Mouse (Mus musculus) kidney, adult 9 months (tissue): Measurements from ENCODE around the gene Trpv4.

Experiments
- DNase-seq: peaks from one replicate; pipeline ENCODE4 v3.0.0; 2022

Gene Trpv4

GRCm38 (mm10) chr5:114617809-114618208, 40.4 kb downstream of the Trpv4 start:
- DNase-seq = no peak

- no peak for DNase-seq
These were observed 41.7 kb downstream of the Trpv4 start for GRCm38 (mm10) chr5:114616336-114617061.

- no peak for DNase-seq
These were observed 43.4 kb downstream of the Trpv4 start for GRCm38 (mm10) chr5:114614863-114615262.

GRCm38 (mm10) chr5:114611968-114612608, 46.1 kb downstream of the Trpv4 start:
- no peak for DNase-seq

- no peak for DNase-seq
These were observed 47.0 kb downstream of the Trpv4 start for GRCm38 (mm10) chr5:114611256-114611655.

DNA sequence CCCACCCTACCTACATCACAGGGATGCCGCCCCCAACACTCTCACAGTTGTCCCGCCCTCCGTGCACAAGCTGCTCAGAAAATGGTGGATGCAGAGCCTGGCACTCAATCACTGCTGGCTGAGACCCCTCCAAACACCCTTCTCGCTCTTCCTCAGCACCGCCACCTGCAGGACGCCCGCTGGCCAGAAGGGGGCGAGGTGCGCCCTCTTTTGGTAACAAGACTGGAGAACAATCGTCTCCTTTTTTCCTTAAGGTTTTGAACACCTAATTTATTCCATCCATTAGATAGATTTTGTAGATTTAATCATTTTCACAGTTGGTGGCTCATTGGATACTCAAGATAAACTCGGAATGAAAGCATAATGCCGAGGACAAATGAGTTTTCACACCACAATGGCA, 49.7 kb downstream of the Trpv4 start:
- DNase-seq = peak; percentile 76

GRCm38 (mm10) chr5:114607651-114608050, 50.6 kb downstream of the Trpv4 start:
- peak; percentile 78 for DNase-seq

DNA sequence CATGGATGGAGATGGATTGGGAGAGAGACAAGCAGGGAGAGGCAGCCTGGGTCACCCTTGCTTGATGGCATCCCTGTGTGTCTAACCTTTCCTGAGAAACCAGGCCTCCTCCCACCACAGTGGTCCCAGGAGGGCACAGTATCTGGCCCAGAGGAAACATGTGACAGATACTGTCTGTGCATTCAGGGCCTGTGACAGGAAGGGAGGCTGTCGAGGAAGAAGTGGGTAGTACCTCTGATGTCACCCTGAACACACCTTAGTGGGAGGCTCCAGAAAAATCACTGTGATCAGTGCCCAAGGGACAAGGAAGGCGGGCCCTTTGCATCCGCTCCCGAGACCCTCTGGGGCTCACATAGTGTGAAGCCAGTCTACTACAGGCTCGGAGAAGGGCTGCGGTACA, 52.2 kb downstream of the Trpv4 start:
- no peak for DNase-seq

DNA sequence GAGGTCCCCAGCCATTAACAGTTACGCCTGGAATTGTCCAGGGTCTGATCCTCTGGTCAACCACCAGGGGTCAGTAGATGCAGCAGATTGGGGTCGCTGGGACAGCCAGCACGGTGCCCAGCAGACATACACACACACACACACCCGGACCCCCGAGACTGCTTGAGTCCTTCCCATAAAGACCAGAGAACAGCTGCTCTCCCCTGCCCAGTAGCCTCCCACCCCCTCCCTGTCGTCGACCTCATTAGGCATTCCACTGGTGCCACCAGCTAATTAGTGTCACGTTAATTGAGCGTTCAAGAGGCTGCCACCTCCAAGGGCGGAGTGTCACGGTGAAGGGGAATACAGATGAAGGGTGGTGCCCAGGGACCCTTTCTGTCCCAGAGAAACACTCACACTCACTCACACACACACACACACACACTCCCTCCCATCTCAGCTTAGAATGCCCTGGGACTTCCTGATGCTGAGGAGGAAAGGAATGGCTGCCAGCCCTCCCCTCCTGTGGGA, 53.4 kb downstream of the Trpv4 start:
- DNase-seq = no peak

DNA sequence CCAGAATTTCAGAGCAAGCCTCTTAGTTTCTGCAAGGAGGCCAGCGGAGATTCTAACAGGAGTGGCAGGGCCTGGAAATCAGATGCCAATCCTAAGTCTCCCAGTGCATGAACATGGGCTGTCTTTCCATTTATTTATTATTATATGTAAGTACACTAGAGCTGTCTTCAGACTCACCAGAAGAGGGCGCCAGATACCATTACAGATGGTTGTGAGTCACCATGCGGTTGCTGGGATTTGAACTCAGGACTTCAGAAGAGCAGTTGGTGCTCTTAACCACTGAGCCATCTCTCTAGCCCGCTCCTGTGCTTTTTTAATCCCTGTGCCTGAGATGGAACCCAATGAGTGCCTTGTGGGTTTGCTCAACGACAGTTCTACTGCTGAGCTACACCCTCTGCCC, 54.2 kb downstream of the Trpv4 start:
- no peak for DNase-seq

GRCm38 (mm10) chr5:114602012-114602411, 56.2 kb downstream of the Trpv4 start:
- DNase-seq = no peak

- DNase-seq = no peak
These were observed 60.6 kb downstream of the Trpv4 start for GRCm38 (mm10) chr5:114597652-114598051.

DNA sequence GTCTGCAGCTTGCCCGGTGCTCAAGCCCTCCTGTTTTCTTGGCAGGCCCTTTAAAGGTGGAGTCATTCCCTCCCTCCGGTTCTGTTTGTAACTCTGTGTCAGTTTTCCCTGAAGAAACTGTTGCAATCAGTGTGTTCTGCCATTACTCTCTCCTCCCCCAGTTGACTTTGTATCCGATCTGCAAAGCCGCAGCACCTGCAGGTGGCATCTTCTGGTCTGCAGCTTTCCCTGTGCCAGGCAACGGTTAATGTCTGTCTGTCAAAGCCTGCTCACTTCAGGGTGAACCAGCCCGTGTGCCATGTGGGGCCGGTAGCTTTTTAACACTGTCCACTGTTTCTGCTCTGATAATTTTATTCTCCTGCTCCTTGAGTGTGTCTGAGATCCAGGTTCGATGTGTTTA, 61.0 kb downstream of the Trpv4 start:
- DNase-seq = no peak

DNA sequence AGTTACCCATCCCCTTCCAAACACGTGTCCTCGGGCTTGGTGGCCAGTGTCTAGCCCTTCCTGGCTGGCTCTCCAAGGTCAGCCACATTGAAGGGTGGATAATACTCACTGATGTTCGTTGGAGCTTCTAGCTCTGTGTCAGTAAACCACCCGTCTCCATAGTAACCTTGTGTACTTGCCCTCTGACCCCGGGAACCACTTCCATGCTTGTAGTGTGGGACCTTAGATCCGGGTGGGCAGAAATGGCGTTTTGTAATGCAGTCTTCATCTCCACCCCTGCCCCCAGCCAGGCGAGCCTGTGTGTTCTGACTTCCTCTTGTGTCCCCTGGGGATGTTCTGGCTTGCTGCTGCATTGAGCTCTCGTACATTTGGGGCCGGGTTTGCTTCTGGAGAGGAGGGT, 61.6 kb downstream of the Trpv4 start:
- DNase-seq = peak; percentile 46

DNA sequence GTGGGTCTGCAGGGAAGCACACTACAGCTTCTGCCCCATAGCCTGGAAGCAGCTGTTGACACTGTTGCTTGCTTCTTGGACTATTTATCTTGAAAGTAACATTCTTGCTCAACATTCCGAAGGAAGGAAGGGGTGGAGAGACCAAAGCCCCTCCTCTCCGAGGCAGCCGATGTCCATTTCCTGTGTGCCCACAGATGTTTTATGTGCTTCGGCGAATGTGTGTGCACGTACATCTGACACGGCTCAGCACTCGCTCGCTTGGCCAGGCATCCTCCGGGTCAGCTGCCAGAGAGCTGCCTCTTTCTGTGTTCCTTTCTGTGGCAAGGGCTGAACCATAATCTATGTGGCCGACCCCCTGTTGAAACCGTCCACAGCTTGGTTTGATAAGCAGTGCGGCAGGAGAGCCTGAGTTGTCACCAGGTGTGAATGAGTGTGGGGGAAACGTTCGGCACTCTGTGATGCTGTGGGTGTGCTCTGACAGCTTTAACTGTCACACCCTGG, 63.4 kb downstream of the Trpv4 start:
- DNase-seq = peak; percentile 64

- peak; percentile 48 for DNase-seq
These were observed 64.3 kb downstream of the Trpv4 start for GRCm38 (mm10) chr5:114593949-114594348.

GRCm38 (mm10) chr5:114593161-114593821, 64.9 kb downstream of the Trpv4 start:
- DNase-seq = no peak

- no peak for DNase-seq
These were observed 65.6 kb downstream of the Trpv4 start for GRCm38 (mm10) chr5:114592463-114593160.

DNA sequence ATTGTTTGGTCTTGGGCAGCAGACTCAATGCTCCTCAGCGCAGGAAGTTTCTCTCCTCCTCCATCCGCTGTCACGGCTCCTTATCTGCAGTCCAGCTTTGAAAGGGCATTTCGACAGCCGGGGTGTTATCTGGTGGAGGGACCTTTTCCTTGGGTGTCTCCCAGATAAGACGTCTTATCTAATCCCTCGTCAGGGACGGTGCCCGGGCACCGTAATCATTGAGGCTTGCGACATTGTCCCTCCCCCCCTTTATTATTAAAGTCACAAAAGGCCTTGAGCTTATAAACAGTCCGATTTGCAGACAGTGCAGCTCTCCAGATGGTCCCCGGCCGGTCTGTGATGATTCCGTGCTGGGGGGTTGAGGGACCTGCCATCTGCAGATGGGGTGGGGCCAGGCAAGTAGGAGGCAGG, 67.1 kb downstream of the Trpv4 start:
- no peak for DNase-seq

DNA sequence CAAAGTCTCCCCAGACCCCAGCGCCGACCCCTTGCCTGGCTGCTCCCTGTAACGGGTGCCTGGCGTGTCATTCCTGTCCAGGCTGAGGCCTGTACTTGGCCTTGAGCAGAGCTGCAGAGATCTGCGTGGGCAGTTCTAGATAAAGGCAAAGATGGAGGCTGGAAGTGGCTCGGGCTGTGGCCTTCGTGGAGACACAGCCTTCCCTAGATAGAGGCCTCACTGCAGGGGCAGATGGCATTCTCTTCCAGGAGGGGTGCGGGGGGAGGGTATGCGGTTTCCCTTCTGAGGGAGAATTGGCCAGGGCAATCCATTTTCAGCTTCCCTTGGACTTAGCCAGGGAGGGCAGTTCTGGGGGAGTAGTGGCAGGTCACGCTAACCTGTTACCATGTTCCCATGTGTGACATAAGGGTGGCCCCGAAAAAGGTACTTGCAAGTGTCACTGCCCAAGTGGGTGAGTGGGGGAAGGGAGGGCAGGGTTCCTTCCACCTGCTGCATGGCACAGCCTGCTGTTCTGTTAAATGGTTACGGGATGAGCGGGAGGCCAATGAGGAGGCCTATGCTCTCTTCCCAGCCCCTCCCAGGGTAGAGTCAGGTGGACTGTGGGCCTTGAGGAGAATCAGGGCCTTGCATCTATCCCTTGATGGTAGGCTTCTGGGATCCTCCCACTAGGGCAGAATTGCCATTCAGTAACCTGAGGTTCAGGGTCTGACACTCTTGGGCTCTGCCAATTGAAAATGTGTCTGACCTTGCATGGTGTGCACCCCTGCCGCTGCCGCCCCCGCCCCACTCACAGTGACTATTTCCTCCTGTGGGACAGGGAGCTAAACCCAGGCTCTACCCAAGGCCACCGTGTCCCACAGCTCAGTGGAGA, 67.9 kb downstream of the Trpv4 start:
- DNase-seq = no peak

- no peak for DNase-seq
These were observed 68.8 kb downstream of the Trpv4 start for GRCm38 (mm10) chr5:114589454-114589853.

GRCm38 (mm10) chr5:114589026-114589425, 69.2 kb downstream of the Trpv4 start:
- peak; percentile 62 for DNase-seq
